Mouse (Mus musculus) limb, embryonic 15.5 days (tissue): ENCODE data around the gene Tph2. TPM values are rescaled to one million over a fixed set of nuclear protein-coding genes. Genes with fewer than 3 reads are reported as not detected.

ENCODE experiments used
- ATAC-seq: fragments of 200-750 bp; cut with Nextera tagmentation; 2 replicates; pipeline ENCODE4 v1.8.0; 2017; ENCODE audit warnings: low read depth, moderate TSS enrichment; ENCODE audit not compliant: insufficient number of reproducible peaks, low FRiP score, low TSS enrichment
- H3K27ac ChIP-seq: fragments of 300-500 bp; sonication (generic); 2 replicates; pipeline ENCODE4 v1.5.1; 2015; ENCODE audit warnings: moderate library complexity, mild to moderate bottlenecking, inconsistent platforms
- H3K27me3 ChIP-seq: fragments of 300-500 bp; sonication (generic); 2 replicates; pipeline ENCODE4 v1.6.1; 2015; ENCODE audit warnings: inconsistent platforms
- H3K36me3 ChIP-seq: fragments of 300-500 bp; sonication (generic); 2 replicates; pipeline ENCODE4 v1.6.1; 2015; ENCODE audit warnings: inconsistent platforms
- H3K4me1 ChIP-seq: fragments of 300-500 bp; sonication (generic); 2 replicates; pipeline ENCODE4 v1.6.1; 2015; ENCODE audit warnings: inconsistent platforms
- H3K4me2 ChIP-seq: fragments of 300-500 bp; sonication (generic); 2 replicates; pipeline ENCODE4 v1.6.1; 2015; ENCODE audit warnings: mild to moderate bottlenecking, inconsistent platforms
- H3K4me3 ChIP-seq: fragments of 300-500 bp; sonication (generic); 2 replicates; pipeline ENCODE4 v1.5.1; 2015; ENCODE audit warnings: mild to moderate bottlenecking, inconsistent platforms
- H3K9ac ChIP-seq: fragments of 300-500 bp; sonication (generic); 2 replicates; pipeline ENCODE4 v1.6.1; 2015; ENCODE audit warnings: inconsistent platforms
- H3K9me3 ChIP-seq: fragments of 300-500 bp; sonication (generic); 2 replicates; pipeline ENCODE4 v1.6.1; 2016; ENCODE audit warnings: inconsistent platforms
- WGBS: fragments of 180-500 bp; shearing (Covaris S2); methylation state at CpG from one replicate; pipeline ENCODE4 v1.1.7; 2015; 5-methylcytosine and 5-hydroxymethylcytosine counted together
- polyA plus RNA-seq: library from polyadenylated mRNA; unstranded; fragments of >200 nt; fragmentation: Nextera tagmentation; extraction: Ambion mirVana; gene quantifications from 2 replicates; pipeline ENCODE4 v1.2.1, GENCODE M21; 2015

Gene Tph2
- polyA plus RNA-seq, 1 experiment from 2014 or later, result 0.09 TPM

DNA sequence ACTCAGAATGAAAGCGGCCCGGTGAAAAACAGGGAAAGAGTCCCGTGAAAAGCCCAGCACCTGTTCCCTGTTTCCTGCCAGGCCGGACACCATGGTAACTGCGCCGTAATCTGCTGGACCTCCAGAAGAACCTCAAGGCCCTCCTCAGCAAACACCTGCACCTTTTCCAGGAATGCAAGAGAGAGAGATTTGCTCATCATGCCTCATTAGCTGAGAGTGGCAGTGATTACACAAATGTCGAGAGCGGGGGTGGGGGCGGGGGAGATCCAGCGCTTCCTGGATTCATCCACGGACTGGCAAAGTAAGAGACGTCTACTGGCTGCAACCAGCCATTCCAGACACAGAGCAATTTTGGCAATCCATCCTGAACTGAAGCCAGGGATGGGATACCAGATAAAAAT lies 9.2 kb downstream of the Tph2 start:
- Histone ChIP-seq H3K4me3 (no peak overlapping the region), H3K9me3 (no peaks in the 10 kb centered on the region), H3K4me2 (no peak overlapping the region), H3K9ac (no peak overlapping the region), H3K27ac (no peak overlapping the region), H3K27me3 (no peaks in the 10 kb centered on the region), H3K4me1 (0 out of 2 replicates have a peak, but pooled peaks cover 2% of the 10 kb centered on the region), H3K36me3 (no peaks in the 10 kb centered on the region)
- ATAC-seq, result no peak
- 40% methylated on average over 12 of the region's 12 CpGs for WGBS

DNA sequence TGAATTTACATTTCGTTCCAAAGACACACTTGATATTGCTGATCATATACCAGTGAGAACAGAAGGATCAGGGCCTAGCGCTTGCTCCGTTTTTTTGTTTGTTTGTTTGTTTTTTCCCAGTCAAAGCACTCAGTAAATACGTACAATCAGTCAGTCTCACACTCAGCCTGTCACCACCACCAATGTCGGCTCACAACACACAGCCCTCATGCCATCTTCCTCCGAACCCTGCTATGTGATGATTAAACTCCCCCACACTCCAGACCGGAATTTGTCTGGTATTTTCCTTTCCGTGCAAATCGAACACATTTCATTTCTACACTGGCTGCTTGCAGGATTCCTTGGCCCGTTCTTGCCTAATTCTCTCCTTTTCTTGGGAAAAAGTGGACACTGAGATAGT lies 11.5 kb downstream of the Tph2 start:
- no peaks in the 10 kb centered on the region for H3K36me3 ChIP-seq
- 78% methylated on average over 10 of the region's 10 CpGs for WGBS
- no peak overlapping the region for H3K4me2 ChIP-seq
- H3K27me3 ChIP-seq, result no peaks in the 10 kb centered on the region
- H3K9me3 ChIP-seq, result no peaks in the 10 kb centered on the region
- H3K9ac ChIP-seq, result no peak overlapping the region
- no peak for ATAC-seq
- no peak overlapping the region for H3K4me3 ChIP-seq
- H3K27ac ChIP-seq, result no peak overlapping the region
- H3K4me1 ChIP-seq, result peaks cover 2% of the 10 kb centered on the region; the same call in 1 of the 2 replicates

DNA sequence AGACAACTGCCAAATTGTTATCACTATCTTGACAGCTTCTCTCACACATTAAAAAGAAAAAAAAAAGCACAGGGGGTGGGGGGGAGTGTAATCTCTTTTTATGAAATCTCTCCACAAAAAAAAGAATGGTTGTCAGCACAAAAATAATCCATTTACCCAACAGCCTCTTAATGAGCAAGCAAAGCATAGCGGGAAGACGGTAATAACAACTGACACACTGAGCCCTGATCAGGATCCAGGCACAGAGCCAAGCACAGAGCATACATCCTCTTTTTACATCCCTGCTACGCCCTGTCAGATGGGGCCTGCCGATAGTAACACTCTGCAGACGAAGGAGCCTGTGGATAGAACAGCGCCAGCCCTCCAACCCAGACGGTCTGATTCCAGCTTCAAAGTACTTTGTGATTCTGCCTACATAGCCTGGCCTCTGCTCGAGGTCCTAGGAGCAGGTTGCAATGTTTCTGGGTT lies 13.4 kb downstream of the Tph2 start:
- Histone ChIP-seq H3K4me1 (peaks cover 2% of the 10 kb centered on the region; the same call in 1 of the 2 replicates), H3K4me3 (no peak overlapping the region), H3K9me3 (no peaks in the 10 kb centered on the region), H3K27me3 (no peaks in the 10 kb centered on the region), H3K4me2 (no peak overlapping the region), H3K36me3 (no peaks in the 10 kb centered on the region), H3K27ac (no peak overlapping the region), H3K9ac (no peak overlapping the region)
- ATAC-seq, result no peak
- 42% methylated on average over 8 of the region's 8 CpGs for WGBS

DNA sequence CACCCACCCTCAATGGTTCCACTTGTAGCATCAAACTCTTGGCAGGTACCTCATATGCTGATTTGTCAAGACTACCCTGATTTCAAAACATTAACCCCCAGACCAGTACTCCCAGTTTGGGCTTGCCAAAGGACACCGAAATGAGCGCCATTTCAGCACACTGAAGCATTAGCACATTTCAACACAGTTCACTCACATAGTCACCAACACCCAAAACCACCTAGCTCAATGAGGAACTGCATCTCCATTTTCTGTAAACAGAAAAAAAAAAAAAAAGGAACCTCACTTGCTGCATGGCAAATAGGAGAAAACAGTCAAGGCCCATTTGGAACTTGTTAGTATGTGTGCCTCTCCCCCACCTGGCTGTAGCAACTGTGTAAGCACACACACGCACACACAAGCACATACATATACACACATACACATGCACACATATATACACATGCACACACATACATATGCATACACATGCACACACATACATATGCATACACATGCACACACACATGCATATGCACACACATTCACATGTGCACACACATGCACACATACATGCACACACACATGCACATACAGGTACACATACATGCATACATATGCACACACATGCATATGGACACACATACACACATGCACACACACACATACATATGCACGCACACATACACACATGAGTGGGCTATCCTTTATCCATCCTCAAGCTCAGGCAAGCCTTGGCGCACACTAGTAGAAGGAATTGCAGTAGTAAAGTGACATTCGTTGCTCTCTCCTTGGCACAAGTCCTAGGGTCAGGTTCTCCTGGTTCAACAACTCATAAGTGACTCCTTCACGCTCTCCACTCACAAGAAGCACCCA lies 14.1 kb downstream of the Tph2 start:
- Histone ChIP-seq H3K27ac (no peak overlapping the region), H3K27me3 (no peaks in the 10 kb centered on the region), H3K36me3 (no peaks in the 10 kb centered on the region), H3K4me3 (no peak overlapping the region), H3K9ac (no peak overlapping the region), H3K4me2 (no peak overlapping the region), H3K4me1 (peaks cover 2% of the 10 kb centered on the region; the same call in 1 of the 2 replicates), H3K9me3 (no peaks in the 10 kb centered on the region)
- 80% methylated on average over 7 of the region's 7 CpGs for WGBS
- no peak for ATAC-seq

DNA sequence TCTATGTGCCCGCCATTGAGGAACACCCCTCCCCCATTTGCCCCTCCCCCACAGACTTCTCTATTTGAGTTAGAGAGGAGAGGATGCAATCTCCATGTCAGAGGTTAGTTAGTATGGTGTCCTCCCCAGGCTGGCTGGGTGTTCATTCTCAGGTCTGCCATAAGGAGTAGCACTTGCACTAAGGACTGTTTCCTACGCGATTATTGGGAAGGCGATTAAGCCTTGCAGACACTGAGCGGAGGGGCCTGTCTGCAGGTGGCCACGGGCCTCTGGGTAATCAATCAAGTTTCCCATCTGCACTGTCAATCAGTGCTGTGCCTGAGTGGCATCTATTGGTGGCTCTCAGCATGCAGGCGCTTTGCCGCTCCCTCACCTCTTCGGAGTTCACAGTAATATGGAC lies 15.4 kb downstream of the Tph2 start:
- no peaks in the 10 kb centered on the region for H3K27me3 ChIP-seq
- H3K4me3 ChIP-seq, result no peak overlapping the region
- no peaks in the 10 kb centered on the region for H3K36me3 ChIP-seq
- WGBS, result 35% methylated on average over 9 of the region's 9 CpGs
- ATAC-seq, result no peak
- no peaks in the 10 kb centered on the region; the same call in 1 of the 2 replicates for H3K4me1 ChIP-seq
- H3K27ac ChIP-seq, result no peak overlapping the region
- no peak overlapping the region for H3K9ac ChIP-seq
- H3K4me2 ChIP-seq, result no peak overlapping the region
- no peaks in the 10 kb centered on the region for H3K9me3 ChIP-seq

DNA sequence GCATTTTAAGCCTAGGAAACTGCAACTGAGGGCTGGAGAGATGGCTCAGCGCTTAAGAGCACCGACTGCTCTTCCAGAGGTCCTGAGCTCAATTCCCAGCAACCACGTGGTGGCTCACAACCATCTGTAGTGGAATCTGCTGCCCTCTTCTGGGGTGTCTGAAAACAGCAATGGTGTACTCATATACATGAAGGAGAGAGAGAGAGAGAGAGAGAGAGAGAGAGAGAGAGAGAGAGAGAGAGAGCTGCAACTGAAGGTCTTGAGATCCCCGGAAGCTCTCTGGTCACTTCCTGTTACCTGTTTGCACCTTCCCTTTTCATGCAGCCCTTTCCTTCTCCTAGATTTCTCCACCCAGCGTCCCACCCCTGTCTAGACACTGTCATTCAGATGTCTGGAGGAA lies 24.5 kb downstream of the Tph2 start:
- H3K9ac ChIP-seq, result no peak overlapping the region
- no peaks in the 10 kb centered on the region for H3K4me1 ChIP-seq
- no peaks in the 10 kb centered on the region for H3K27me3 ChIP-seq
- no peak overlapping the region for H3K4me2 ChIP-seq
- WGBS, result 71% methylated on average over 5 of the region's 5 CpGs
- H3K36me3 ChIP-seq, result no peaks in the 10 kb centered on the region
- no peak overlapping the region for H3K4me3 ChIP-seq
- H3K9me3 ChIP-seq, result no peaks in the 10 kb centered on the region
- no peak overlapping the region for H3K27ac ChIP-seq
- ATAC-seq, result no peak

DNA sequence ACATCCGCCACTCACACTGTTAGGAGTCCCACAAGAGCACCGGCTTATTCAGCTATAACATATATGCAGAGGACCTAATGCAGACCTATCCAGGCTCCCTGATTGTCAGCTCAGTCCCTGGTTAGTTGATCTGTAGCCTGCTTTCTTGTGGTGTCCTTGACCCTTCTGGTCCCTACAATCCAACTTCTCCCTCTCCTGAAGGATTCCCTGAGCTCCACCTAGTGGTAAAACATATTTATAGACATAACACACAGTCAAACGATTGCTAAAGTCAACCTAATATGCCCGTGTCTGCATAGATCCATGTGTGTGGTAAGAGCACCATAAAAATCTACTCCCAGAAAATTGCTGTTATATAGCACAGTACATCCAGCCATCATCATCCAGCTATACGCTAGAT lies 37.5 kb downstream of the Tph2 start:
- ATAC-seq, result no peak
- no peak overlapping the region for H3K4me3 ChIP-seq
- no peaks in the 10 kb centered on the region for H3K36me3 ChIP-seq
- no peak overlapping the region for H3K27ac ChIP-seq
- H3K4me2 ChIP-seq, result no peak overlapping the region
- no peaks in the 10 kb centered on the region for H3K9me3 ChIP-seq
- no peak overlapping the region for H3K9ac ChIP-seq
- no peaks in the 10 kb centered on the region for H3K4me1 ChIP-seq
- H3K27me3 ChIP-seq, result no peaks in the 10 kb centered on the region
- 66% methylated on average over 5 of the region's 5 CpGs for WGBS

DNA sequence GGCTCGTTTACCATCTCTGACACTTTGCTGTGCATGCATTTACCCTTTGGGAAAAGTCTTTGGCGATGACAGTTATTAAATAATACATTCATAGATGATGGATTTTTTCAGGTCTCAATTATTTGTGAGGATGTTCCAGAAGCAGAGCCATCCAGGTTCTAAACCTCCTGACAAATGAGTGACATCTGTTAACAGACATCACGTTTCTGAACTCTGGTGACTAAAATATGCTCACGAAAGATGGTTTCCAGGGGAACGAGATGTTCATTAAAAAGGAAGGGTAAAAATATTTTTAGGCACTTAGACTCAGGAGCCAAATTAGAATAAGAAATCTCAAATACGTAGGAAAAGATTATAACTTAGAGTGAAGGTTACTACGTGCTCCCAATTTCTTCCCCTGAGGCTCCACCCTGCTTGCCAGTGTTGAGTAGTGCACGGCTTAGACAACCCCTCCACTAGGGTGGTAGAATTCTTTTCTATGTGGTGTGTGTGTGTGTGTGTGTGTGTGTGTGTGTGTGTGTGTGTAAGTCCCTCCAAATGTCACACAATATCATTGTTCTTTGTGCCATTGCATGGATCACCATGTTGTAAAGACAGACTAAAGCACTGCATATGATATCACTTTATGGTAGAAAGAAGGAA lies 38.4 kb downstream of the Tph2 start:
- Histone ChIP-seq H3K4me2 (no peak overlapping the region), H3K9ac (no peak overlapping the region), H3K4me1 (no peaks in the 10 kb centered on the region), H3K27ac (no peak overlapping the region), H3K27me3 (no peaks in the 10 kb centered on the region), H3K4me3 (no peak overlapping the region), H3K36me3 (no peaks in the 10 kb centered on the region), H3K9me3 (no peaks in the 10 kb centered on the region)
- 84% methylated on average over 8 of the region's 8 CpGs for WGBS
- ATAC-seq, result no peak

DNA sequence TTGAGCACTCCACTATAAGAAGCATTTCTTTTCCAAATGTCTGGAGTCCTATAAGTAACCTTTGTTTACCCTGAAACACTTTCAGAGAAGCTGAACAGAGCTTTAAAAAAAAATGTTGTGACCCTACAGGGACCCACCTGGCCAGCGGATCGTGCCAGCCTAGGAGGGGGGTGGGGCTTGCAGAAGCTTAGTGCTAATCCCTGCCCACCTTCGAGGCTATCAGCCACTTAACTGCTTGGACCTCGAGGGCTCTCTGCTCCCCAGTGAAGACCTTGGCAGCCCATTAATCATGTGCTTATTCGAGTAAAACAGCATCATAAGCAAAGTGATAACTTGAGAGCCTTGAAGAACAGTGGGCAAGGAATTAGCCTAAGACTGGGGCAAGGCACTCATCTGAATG lies 40.3 kb downstream of the Tph2 start:
- Histone ChIP-seq H3K9ac (no peak overlapping the region), H3K9me3 (no peaks in the 10 kb centered on the region), H3K4me3 (no peak overlapping the region), H3K27ac (no peak overlapping the region), H3K27me3 (no peaks in the 10 kb centered on the region), H3K36me3 (no peaks in the 10 kb centered on the region), H3K4me2 (no peak overlapping the region), H3K4me1 (no peaks in the 10 kb centered on the region)
- ATAC-seq, result no peak
- WGBS, result 25% methylated on average over 5 of the region's 5 CpGs

DNA sequence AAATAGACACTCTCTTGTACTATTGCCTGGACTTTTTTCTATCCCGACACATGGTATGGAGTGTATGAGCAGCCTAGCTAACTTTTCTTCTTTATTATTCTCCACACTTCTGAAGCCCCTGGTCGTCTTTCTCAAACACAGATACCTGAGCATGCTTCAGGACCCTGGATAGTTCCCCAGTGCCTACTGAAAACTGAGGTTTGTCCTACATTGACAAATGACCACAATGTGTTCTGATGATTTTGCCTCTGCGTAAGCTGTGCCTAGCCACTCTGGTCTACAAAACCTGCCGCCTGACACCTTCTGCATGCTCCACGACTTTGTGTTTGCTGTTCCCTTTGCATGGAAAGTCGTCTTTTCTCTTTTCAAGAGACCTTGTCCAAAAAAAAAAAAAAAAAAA lies 41.2 kb downstream of the Tph2 start:
- Histone ChIP-seq H3K9ac (no peak overlapping the region), H3K9me3 (no peaks in the 10 kb centered on the region), H3K4me1 (no peaks in the 10 kb centered on the region), H3K27me3 (no peaks in the 10 kb centered on the region), H3K4me2 (no peak overlapping the region), H3K27ac (no peak overlapping the region), H3K36me3 (no peaks in the 10 kb centered on the region), H3K4me3 (no peak overlapping the region)
- WGBS, result 41% methylated on average over 6 of the region's 6 CpGs
- ATAC-seq, result no peak

DNA sequence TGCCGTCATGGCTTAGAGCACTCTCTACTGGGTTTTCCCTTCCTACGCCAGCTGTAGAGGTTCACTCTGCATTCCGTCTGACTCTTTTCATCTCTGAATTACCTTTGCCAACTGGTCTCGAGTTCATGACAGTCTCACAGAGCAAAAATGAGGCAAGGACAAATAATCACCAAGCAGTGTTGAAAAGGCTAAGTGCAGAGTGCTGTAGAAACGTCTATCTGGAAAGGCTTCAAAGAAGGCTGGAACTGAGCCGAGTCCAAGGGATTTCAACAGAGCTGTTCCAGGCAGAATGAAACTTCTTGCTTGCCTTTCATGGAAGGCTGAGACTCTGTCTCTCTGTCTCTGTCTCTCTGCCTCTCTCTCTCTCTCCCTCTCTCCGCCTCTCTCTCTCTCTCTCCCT lies 47.8 kb downstream of the Tph2 start:
- no peak overlapping the region for H3K27ac ChIP-seq
- WGBS, result 69% methylated on average over 7 of the region's 7 CpGs
- ATAC-seq, result no peak
- no peaks in the 10 kb centered on the region for H3K9me3 ChIP-seq
- H3K27me3 ChIP-seq, result no peaks in the 10 kb centered on the region
- H3K4me2 ChIP-seq, result no peak overlapping the region
- H3K9ac ChIP-seq, result no peak overlapping the region
- no peaks in the 10 kb centered on the region for H3K36me3 ChIP-seq
- H3K4me1 ChIP-seq, result no peaks in the 10 kb centered on the region
- H3K4me3 ChIP-seq, result no peak overlapping the region

DNA sequence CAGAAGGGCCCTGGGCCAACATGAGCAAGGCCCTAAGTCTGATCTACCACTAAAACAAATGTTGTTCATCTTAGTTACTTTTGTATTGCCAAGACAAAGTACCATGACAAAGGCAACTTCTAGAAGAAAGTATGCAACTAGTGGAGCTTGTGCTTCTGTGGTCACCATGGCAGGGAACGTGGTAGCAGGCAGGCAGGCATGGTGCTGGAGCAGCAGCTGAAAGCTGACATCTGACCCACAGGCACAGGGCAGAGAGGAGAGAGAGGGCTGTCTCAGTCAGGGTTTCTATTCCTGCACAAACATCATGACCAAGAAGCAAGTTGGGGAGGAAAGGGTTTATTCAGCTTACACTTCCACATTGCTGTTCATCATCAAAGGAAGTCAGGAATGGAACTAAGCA lies 56.9 kb downstream of the Tph2 start:
- Histone ChIP-seq H3K9ac (no peak overlapping the region), H3K4me2 (no peak overlapping the region), H3K9me3 (no peaks in the 10 kb centered on the region), H3K27ac (no peak overlapping the region), H3K27me3 (no peaks in the 10 kb centered on the region), H3K36me3 (no peaks in the 10 kb centered on the region), H3K4me1 (no peaks in the 10 kb centered on the region), H3K4me3 (no peak overlapping the region)
- no peak for ATAC-seq
- 61% methylated on average over 1 of the region's 1 CpGs for WGBS
